Mouse (Mus musculus) CH12.LX (cell line): Measurements from ENCODE around the gene Nrg3.

Experiments used
- CHD2 ChIP-seq: IDR thresholded peaks from 2 replicates; pipeline ENCODE4 v1.6.1; 2011; ENCODE audit warnings: low read length, improper control_type of control experiment
- CTCF ChIP-seq, 2 experiments: IDR thresholded peaks in 1 of 2; conservative IDR thresholded peaks in 1 of 2; 2 replicates each; pipeline ENCODE4 v1.5.1; 2011 to 2012; ENCODE audit warnings: low read depth in 2 of 2, low read length in 2 of 2, improper control_type of control experiment in 1 of 2, inconsistent platforms in 1 of 2, mild to moderate bottlenecking in 1 of 2, moderate library complexity in 1 of 2
- E2F4 ChIP-seq: IDR thresholded peaks from 2 replicates; pipeline ENCODE4 v1.6.1; 2011; ENCODE audit warnings: low read depth, low read length, improper control_type of control experiment; ENCODE audit not compliant: insufficient replicate concordance
- EP300 ChIP-seq: IDR thresholded peaks from 2 replicates; pipeline ENCODE4 v1.6.1; 2011; ENCODE audit warnings: low read length, improper control_type of control experiment
- MAZ ChIP-seq: IDR thresholded peaks from 2 replicates; pipeline ENCODE4 v1.6.1; 2012; ENCODE audit warnings: low read depth, mild to moderate bottlenecking, inconsistent platforms, low read length, improper control_type of control experiment, moderate library complexity
- MEF2A ChIP-seq: IDR thresholded peaks from 2 replicates; pipeline ENCODE4 v1.6.1; 2014; ENCODE audit warnings: low read depth, mild to moderate bottlenecking, inconsistent platforms, low read length, improper control_type of control experiment, borderline replicate concordance
- RAD21 ChIP-seq: IDR thresholded peaks from 2 replicates; pipeline ENCODE4 v1.6.1; 2011; ENCODE audit warnings: low read depth, mild to moderate bottlenecking, low read length, improper control_type of control experiment, moderate library complexity
- SIN3A ChIP-seq: IDR thresholded peaks from 2 replicates; pipeline ENCODE4 v1.6.1; 2012; ENCODE audit warnings: low read length, improper control_type of control experiment, inconsistent platforms

GRCm38 (mm10) chr14:38702596-38703393 is 770.1 kb downstream of the Nrg3 start:
- no peak for TF ChIP-seq CHD2
- no peak for TF ChIP-seq CTCF (conservative IDR thresholded peaks at IDR 0.05 in 1 of 2, IDR thresholded peaks at IDR 0.05 in 1 of 2; ENCODE audit: low read depth in 2 of 2, low read length in 2 of 2)
- TF ChIP-seq MEF2A: no peak
- no peak for TF ChIP-seq RAD21
- TF ChIP-seq SIN3A: no peak
- TF ChIP-seq EP300: no peak
- TF ChIP-seq E2F4: no peak
- TF ChIP-seq MAZ: no peak
